Mouse (Mus musculus) hindbrain, postnatal 0 days (tissue): ENCODE results near the gene Lce1f. TPM values are rescaled to one million over a fixed set of nuclear protein-coding genes. Genes with fewer than 3 reads are reported as not detected.

Source experiments
- ATAC-seq: fragments of 200-750 bp; cut with Nextera tagmentation; 2 replicates; pipeline ENCODE4 v1.8.0; 2017; ENCODE audit warnings: mild to moderate bottlenecking, moderate TSS enrichment, moderate library complexity
- DNase-seq: peaks from one replicate; pipeline ENCODE4 v3.0.0-alpha.2; 2015; ENCODE audit warnings: low spot score
- H3K27ac ChIP-seq: fragments of 300-500 bp; sonication (generic); 2 replicates; pipeline ENCODE4 v1.5.1; 2014; ENCODE audit warnings: mild to moderate bottlenecking
- H3K27me3 ChIP-seq: fragments of 300-500 bp; sonication (generic); 2 replicates; pipeline ENCODE4 v1.6.1; 2014; ENCODE audit warnings: low read length, mixed read lengths; ENCODE audit not compliant: insufficient read depth
- H3K36me3 ChIP-seq: fragments of 300-500 bp; sonication (generic); 2 replicates; pipeline ENCODE4 v1.6.1; 2014; ENCODE audit warnings: low read length, mixed read lengths; ENCODE audit not compliant: insufficient read depth
- H3K4me1 ChIP-seq: fragments of 300-500 bp; sonication (generic); 2 replicates; pipeline ENCODE4 v1.6.1; 2014; ENCODE audit warnings: antibody characterized with exemption, low read length, mixed read lengths; ENCODE audit not compliant: insufficient read depth
- H3K4me2 ChIP-seq: fragments of 300-500 bp; sonication (generic); 2 replicates; pipeline ENCODE4 v1.6.1; 2014; ENCODE audit warnings: low read depth, mild to moderate bottlenecking, low read length, moderate library complexity, mixed read lengths
- H3K4me3 ChIP-seq: fragments of 300-500 bp; sonication (generic); 2 replicates; pipeline ENCODE4 v1.5.1; 2014; ENCODE audit warnings: low read length
- H3K9ac ChIP-seq: fragments of 300-500 bp; sonication (generic); replicated peaks from 2 replicates; pipeline ENCODE4 v1.6.1; 2014; ENCODE audit warnings: mild to moderate bottlenecking, low read length, moderate library complexity, mixed read lengths
- H3K9me3 ChIP-seq: fragments of 300-500 bp; sonication (generic); 2 replicates; pipeline ENCODE4 v1.6.1; 2016; ENCODE audit warnings: low read length, mixed read lengths
- CTCF ChIP-seq: IDR thresholded peaks from 2 replicates; pipeline ENCODE4 v1.5.1; 2016; ENCODE audit warnings: antibody characterized with exemption, control low read depth, low read depth
- WGBS: fragments of 180-500 bp; shearing (Covaris S2); extraction: QIAGEN DNeasy Blood & Tissue Kit; methylation state at CpG from one replicate; pipeline ENCODE4 v1.1.7; 2014; 5-methylcytosine and 5-hydroxymethylcytosine counted together
- polyA plus RNA-seq: library from polyadenylated mRNA; unstranded; fragments of >200 nt; fragmentation: Nextera tagmentation; extraction: Ambion mirVana; gene quantifications from 2 replicates; pipeline ENCODE4 v1.2.1, GENCODE M21; 2015
- total RNA-seq: library from RNA; depleted of rRNA; stranded (reverse); fragments of >200 nt; gene quantifications from 2 replicates; pipeline ENCODE4 v1.2.3, GENCODE M21; 2014; rRNA removed

Gene Lce1f
- not detected in 2 replicates for total RNA-seq
- polyA plus RNA-seq = not detected in 2 replicates

GRCm38 (mm10) chr3:92720250-92720649 is at the start of gene Lce1f:
Lce1f (minus strand) TSS chr3:92720350.
- no peaks in the 10 kb centered on the region for H3K9me3 ChIP-seq
- H3K4me2 ChIP-seq = no peak within 1 kb of the TSS
- H3K27me3 ChIP-seq = no peaks in the 10 kb centered on the region
- no peaks in the 10 kb centered on the region for H3K36me3 ChIP-seq
- 82% methylated on average over 3 of the region's 3 CpGs for WGBS
- no peaks in the 10 kb centered on the region for H3K4me1 ChIP-seq
- ATAC-seq = no peak
- TF ChIP-seq CTCF = no peak
- H3K27ac ChIP-seq = no peak within 1 kb of the TSS
- DNase-seq = no peak
- H3K4me3 ChIP-seq = no peak within 1 kb of the TSS
- no peak within 1 kb of the TSS for H3K9ac ChIP-seq

- no peak for ATAC-seq
- no peak within 1 kb of the TSS for H3K9ac ChIP-seq
- H3K4me3 ChIP-seq = no peak within 1 kb of the TSS
- TF ChIP-seq CTCF = 0 out of 2 replicates have a peak, but pooled peaks have one; percentile 33
- no peaks in the 10 kb centered on the region for H3K9me3 ChIP-seq
- H3K4me2 ChIP-seq = no peak within 1 kb of the TSS
- no peak for DNase-seq
- H3K27ac ChIP-seq = no peak within 1 kb of the TSS
- 92% methylated on average over 1 of the region's 1 CpGs for WGBS
- no peaks in the 10 kb centered on the region for H3K4me1 ChIP-seq
- H3K36me3 ChIP-seq = no peaks in the 10 kb centered on the region
- H3K27me3 ChIP-seq = no peaks in the 10 kb centered on the region
Observed at GRCm38 (mm10) chr3:92764965-92765364, 44.8 kb upstream of the Lce1f start, which contains the start of gene Lce1h. Lce1h (minus strand) TSS chr3:92765065.

DNA sequence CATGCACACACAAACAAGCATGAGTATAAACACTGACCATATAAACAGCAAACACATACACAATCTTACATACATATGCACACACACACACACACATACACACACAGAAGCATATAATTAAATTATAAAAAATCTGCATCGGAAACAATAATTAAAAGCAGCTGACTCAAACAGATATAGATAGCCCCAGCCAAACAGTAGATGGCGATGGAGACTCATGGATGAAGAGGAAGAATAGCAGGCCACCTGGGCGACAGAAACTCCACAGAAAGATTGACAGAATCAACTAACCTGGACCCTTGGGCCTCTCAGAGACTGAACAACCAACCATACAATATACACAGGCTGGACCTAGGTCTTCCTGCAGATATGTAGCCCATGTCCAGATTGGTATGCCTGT is 33.0 kb upstream of the Lce1f start:
- DNase-seq (peak; percentile 14), ATAC-seq (no peak)
- Histone ChIP-seq H3K27me3 (no peaks in the 10 kb centered on the region), H3K36me3 (no peaks in the 10 kb centered on the region), H3K4me2 (no peak overlapping the region), H3K9me3 (no peaks in the 10 kb centered on the region), H3K9ac (no peak overlapping the region), H3K27ac (no peak overlapping the region), H3K4me1 (no peaks in the 10 kb centered on the region), H3K4me3 (no peak overlapping the region)
- TF ChIP-seq CTCF = peak; percentile 48
- 38% methylated on average over 3 of the region's 3 CpGs for WGBS

GRCm38 (mm10) chr3:92752238-92752637 is 32.1 kb upstream of the Lce1f start, which contains the start of gene Lce1g:
Lce1g (minus strand) TSS chr3:92752338.
- WGBS = 95% methylated on average over 1 of the region's 1 CpGs
- no peaks in the 10 kb centered on the region for H3K4me1 ChIP-seq
- no peak for ATAC-seq
- no peak within 1 kb of the TSS for H3K4me2 ChIP-seq
- no peak for TF ChIP-seq CTCF
- DNase-seq = no peak
- no peak within 1 kb of the TSS for H3K27ac ChIP-seq
- H3K4me3 ChIP-seq = no peak within 1 kb of the TSS
- H3K9ac ChIP-seq = no peak within 1 kb of the TSS
- H3K9me3 ChIP-seq = no peaks in the 10 kb centered on the region
- no peaks in the 10 kb centered on the region for H3K27me3 ChIP-seq
- no peaks in the 10 kb centered on the region for H3K36me3 ChIP-seq

DNA sequence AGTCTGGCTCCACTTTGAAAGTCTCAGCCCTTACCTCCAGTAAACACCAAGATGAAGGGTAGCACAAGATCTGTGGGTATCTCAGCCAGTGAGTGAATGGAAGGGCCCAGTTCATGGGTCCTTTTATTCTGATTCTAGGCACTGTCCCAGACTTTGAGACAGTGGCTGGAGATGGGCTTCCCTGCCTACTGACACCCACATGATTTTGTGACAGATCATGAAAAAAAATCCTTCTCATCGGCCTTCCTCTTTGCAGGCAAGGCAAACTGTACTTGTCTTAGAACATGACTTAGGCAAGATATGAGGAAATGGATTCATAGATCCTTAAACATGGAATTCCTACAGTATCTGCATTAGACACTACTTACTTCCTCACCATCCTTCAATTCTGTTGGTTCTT is 18.8 kb upstream of the Lce1f start, which contains the start of gene Gm38119:
Gm38119 (minus strand) TSS at position 101 of the 400 bp plus-strand sequence.
- WGBS = 88% methylated on average over 1 of the region's 1 CpGs
- ATAC-seq = no peak

DNA sequence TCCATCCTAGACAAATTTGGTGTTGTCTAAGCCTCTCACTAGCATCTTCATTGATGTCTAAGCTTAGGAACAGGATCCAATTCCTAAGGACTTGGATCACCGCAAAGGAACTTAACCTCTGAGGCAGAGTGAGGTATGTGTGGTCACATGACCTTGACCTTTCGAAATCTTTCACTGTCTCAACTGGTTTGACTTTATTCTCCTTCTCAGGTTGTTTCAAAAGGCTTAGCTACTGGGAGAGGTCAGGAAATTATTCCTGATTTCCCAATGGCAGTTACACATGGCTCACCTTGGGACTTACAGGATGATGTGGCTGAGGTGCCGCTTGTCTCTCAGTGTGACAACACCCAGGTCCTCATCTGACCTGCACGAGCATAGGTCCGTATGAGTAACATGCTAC is 2.5 kb upstream of the Lce1f start:
- no peak overlapping the region for H3K4me3 ChIP-seq
- no peak for TF ChIP-seq CTCF
- no peaks in the 10 kb centered on the region for H3K27me3 ChIP-seq
- H3K9me3 ChIP-seq = no peaks in the 10 kb centered on the region
- no peaks in the 10 kb centered on the region for H3K4me1 ChIP-seq
- H3K4me2 ChIP-seq = no peak overlapping the region
- 90% methylated on average over 5 of the region's 5 CpGs for WGBS
- ATAC-seq = no peak
- no peaks in the 10 kb centered on the region for H3K36me3 ChIP-seq
- no peak for DNase-seq
- no peak overlapping the region for H3K27ac ChIP-seq
- no peak overlapping the region for H3K9ac ChIP-seq

More for the DNA sequence above, 18.8 kb upstream of the Lce1f start, which contains the start of gene Gm38119:
- H3K36me3 ChIP-seq = no peaks in the 10 kb centered on the region
- no peak within 1 kb of the TSS for H3K4me2 ChIP-seq
- H3K27me3 ChIP-seq = no peaks in the 10 kb centered on the region
- no peaks in the 10 kb centered on the region for H3K4me1 ChIP-seq
- no peaks in the 10 kb centered on the region for H3K9me3 ChIP-seq
- no peak for DNase-seq
- no peak within 1 kb of the TSS for H3K4me3 ChIP-seq
- H3K9ac ChIP-seq = no peak within 1 kb of the TSS
- no peak for TF ChIP-seq CTCF
- no peak within 1 kb of the TSS for H3K27ac ChIP-seq

DNA sequence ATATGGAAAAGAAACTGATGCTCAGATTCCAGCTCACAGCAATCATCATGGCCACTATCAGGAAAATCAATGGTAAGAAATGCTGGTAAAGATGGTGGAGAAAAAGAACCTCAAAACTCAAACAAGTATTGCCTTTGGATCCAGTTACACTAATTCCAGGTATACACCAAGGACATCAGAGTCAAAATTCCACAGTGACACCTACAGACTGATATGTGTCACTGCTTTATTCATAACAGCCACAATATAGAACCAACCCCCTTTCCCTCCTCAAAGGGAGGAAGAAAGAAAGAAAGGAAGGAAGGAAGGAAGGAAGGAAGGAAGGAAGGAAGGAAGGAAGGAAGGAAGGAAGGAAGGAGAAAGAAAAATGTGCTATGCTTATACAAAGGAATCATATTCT is 5.0 kb downstream of the Lce1f start:
- peak; percentile 21; the same call in 1 of the 2 replicates for TF ChIP-seq CTCF
- no peak for ATAC-seq
- H3K4me2 ChIP-seq = no peak overlapping the region
- H3K4me1 ChIP-seq = no peaks in the 10 kb centered on the region
- no peak overlapping the region for H3K9ac ChIP-seq
- no peaks in the 10 kb centered on the region for H3K36me3 ChIP-seq
- H3K4me3 ChIP-seq = no peak overlapping the region
- H3K27me3 ChIP-seq = no peaks in the 10 kb centered on the region
- no peaks in the 10 kb centered on the region for H3K9me3 ChIP-seq
- no peak for DNase-seq
- H3K27ac ChIP-seq = no peak overlapping the region
